Mouse (Mus musculus): ENCODE results near the gene Nlgn1.

Nlgn1 gene

DNA sequence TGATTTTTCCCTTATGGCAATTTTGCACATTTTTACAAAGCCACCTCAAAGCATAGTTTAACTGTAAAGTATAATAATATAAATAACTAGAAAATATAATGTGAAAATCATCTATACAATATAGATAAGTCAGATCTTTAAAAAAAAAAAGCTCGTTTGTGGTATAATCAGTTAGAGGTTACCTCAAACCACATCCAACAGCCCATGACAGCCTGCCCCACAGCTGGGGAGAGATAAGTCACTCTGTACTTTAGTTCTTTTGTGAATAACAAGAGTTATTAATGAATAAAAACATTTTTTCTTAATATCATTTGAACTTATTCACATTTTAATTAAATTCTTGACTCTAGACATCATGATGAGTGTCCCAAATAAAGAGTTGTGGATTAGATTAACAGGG lies 130.8 kb downstream of the Nlgn1 start:
- no peak for DNase-seq (ENCODE audit: low spot score in 2 of 2)

DNA sequence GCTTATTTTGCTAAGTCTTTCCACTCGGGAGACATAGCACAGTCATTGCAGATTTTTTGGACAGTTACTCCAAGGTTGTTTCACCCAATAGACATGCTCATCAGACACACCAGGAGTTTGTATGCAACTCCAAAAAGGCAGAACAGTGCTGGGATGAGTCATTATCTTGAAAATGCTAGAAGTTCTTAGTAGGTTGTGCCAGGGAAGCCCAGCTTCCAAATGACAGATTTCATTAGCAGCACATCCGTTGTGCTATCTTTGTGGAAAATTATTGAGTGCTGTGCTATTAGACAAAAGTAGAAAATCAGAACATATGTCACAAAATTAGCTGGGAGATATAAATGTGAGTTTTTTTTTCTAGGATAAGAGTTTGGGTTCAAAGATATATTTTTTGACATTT lies 137.3 kb downstream of the Nlgn1 start:
- DNase-seq (ENCODE audit: low spot score in 2 of 2) = no peak

DNA sequence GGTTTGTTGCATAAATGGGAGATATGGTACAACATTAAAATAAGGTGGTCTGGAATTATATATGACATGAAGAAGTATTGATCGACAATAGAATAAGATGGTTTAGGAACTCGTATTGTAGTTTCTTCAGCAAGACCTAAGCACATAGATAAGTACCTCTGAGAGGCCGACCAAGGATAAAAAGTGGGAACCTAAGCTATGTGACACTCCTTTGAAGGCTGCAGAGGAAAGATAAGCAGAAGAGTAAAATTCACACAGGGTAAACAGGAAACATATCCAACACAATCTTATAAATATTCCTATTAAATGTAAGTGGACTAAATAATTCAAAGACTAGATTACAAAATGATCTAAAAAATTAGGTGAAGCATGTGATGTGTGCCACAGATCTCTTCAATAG lies 151.2 kb downstream of the Nlgn1 start:
- DNase-seq (ENCODE audit: low spot score in 2 of 2) = no peak

DNA sequence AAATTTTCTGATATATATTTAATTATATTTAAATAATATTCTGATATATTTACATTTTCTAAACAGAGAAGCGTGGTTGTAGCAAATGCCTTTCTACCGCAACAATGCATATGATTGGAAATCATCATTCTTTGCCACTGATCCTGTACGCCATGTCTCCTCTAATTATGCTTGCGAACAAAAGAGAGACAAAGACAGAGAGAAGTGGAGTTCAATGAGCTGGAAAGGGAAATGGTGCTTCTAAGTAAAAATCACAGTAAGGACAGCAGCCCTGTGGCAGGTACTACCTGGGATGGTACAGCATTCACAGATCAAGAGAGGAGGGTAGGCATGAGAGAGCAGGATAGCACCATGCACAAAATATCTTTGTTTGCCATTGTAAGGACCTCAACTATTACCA lies 156.9 kb downstream of the Nlgn1 start:
- DNase-seq (ENCODE audit: low spot score in 2 of 2) = no peak

DNA sequence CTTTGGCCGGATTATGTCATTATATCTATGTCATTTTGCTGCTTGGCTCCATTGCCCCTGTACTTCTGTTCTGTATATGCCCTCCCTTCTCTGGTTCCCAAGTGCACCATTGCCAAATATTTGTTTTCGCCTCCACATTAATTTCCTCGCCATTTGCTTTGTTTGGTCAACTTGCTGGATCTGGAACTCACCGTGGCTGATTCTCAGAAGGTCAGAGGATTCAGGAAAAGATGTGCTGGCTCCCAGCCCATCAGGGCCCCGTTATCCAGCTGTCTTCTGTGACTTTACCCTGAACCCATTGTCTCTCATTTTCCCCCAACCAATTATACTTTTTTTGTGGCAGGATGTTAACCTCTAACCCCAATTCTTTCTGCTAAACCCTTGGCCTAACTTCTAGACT lies 158.0 kb downstream of the Nlgn1 start:
- no peak for DNase-seq (ENCODE audit: low spot score in 2 of 2)

DNA sequence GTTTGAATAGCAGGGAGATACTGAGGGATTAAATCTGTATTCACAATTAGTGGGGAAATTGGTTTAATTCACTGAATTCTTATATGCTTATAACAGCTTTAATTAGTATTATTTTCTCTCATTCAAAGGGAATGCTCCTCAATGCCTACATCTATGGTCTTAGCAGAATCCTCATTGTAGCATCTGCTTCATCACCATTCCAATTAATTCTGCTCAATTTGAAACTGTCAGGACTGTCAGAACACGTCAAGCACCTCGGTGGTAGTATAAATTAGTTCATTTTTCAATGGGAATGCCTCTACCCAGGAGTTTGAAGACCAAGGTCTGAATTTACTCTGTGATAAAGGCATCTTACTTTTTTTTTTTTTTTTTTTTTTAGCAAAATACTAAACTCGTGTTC lies 158.6 kb downstream of the Nlgn1 start:
- no peak for DNase-seq (ENCODE audit: low spot score in 2 of 2)

DNA sequence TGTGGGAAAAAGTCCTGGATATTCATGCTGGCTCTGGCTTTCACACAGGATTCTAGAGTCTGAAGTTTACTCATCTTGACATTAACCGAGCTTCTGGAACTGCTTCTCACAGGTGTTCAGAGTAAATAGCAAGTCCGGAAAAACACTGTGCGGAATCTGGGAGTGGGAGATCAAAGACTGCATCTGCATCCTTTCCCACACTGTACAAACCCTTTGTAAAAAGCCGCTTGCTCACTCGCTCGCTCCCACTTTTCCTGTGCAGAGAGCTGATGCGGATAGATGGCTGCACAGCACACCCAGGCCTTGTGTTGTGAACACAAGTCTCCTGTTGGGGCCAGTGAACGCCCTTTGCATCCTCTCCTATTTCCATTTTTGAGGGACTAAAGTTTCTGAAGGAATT lies 165.5 kb downstream of the Nlgn1 start:
- DNase-seq (ENCODE audit: low spot score in 2 of 2) = no peak

DNA sequence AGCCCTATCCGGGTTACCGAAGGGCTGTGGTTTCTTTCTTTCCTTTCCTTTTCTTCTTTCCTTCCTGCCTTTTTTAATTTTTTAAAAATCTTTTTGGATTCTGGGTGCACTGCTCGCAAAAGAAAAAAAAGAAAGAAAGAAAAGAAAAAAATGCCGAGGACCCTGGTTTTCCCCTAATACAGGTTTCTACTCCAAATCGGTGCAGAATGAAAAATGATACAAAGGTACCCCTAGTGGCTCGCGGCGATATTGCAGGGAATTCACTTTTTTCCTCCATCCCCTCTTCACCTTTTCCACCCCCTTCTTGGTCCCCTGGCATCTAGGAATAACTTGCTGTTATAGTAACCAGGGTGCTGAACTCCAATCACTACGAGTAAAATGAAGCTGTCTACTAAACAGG lies 178.5 kb downstream of the Nlgn1 start:
- DNase-seq (ENCODE audit: low spot score in 2 of 2) = no peak

DNA sequence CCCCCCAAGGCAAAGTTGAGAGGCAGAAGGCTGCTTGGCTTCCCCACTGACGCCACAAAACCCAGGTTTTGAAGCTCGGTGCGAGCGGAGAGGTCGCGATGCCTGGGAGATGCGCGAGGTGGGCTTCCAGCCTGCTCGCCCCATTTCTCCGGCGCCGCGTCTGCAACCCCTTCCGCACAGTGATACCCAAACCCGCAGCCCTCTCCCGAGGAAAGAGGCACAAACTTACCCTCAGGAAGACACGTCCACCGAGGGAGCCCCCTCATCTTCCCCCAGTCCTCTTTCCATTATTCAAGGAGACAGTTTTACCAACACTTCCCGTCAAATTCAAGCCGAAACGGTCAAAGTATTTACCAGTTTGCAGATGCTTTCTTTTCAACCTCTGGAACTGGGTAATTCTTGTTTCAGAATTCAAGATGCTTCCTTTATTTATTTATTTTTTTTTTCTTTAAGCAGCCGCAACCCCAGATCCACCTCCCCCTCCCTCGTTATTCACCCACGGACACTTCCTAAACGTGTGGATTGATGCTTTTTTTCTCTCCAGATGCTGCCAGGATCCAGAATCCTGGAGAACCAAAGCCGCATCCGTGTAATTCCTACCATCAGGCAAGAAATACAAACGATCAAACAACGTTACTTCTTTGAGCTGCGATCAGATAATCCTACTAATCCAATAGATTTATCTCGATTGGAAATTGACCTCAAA lies 179.1 kb downstream of the Nlgn1 start:
- no peak for DNase-seq (ENCODE audit: low spot score in 2 of 2)

DNA sequence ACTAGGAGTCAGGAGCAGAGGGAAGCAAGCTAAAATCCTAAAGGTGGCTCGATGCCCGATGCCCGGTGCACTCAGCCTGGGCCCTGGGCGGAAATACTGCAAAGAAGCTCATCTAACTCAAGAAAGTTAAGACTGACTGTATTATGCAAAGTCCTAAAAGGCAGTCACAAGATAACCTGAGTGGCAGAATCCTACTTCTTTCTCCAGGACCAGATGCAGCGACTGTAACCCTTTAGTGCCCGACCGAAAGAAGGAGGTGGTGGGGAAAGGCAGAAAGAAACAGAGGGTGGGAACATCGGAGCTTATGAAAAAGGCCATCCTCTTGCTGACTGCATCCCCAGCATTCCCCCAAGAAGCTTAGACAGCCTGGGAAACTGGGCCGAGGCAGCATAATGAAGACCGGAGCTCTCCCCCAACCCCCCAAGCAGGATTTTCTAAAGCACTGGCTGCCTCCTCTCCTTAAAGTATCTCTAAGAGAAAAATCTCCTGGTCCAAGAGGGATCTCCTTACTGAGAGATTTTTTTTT lies 179.7 kb downstream of the Nlgn1 start:
- DNase-seq (ENCODE audit: low spot score in 2 of 2) = no peak

DNA sequence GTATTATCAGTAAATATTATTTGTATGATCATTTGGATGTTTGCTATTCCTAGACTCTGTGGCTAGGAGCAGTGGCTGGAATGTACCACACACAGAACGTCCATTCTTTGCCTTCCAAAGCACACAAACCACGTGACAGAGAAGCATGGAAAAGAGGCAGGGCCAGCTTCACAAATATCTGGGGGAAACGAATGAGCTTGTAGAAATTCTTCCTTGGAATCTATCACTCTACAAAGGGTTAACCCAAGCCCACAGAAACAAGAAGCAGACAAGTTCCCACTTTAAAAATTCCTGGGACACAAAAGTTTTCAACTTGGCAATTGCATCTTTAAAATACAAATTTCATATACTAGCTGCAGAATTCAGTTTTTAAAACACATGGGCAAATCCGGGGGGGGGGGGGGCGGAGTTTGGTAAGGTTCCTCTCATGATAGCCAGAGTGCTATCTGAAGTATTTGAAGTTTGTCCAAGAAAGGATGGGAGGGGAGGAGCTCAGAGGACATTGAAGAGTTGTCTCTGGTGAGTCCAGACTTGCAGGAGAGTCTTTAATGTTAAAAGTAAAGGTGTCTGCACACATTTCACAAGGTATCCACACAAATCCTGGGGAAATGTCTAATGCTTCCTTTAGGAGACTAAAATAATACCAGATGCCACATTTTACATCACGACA lies 180.8 kb downstream of the Nlgn1 start:
- DNase-seq (ENCODE audit: low spot score in 2 of 2) = no peak

DNA sequence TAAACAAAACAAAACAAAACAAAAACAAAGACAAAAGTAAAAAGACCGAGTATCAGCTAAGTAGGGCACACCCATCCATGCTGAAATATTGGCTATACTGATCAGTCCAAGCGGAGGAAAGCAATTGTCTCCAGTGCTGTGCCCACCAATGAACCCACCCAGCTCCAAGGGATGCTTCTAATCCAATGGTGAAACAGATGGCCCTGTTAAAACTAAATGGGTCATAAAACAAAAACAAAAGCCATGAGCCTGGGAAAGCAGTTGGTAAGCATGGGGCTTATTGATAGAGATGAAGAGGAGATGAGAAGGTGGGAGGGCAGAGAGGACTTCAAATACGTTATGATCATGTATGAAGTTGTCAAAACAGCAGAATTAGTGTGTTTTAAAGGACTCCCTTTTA lies 186.1 kb downstream of the Nlgn1 start:
- no peak for DNase-seq (ENCODE audit: low spot score in 2 of 2)

DNA sequence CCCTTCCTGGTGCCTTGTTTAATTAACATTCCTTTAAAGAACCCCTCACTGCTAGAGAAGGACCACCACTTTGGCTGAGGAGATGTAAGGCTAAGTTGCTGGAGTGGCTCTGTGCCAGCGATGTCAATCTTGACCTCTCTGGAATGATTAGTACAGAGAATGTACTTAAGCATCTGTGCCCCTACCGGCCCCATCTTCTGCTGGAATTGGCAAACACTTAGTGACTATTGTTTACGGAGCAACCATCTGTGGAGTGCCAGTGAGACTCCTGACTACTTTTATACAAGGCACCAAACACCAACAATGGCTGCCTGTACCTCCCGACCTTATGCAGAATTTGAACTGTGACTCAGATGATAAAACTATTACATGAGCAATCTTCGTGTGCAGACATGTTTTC lies 186.8 kb downstream of the Nlgn1 start:
- DNase-seq (ENCODE audit: low spot score in 2 of 2) = no peak

DNA sequence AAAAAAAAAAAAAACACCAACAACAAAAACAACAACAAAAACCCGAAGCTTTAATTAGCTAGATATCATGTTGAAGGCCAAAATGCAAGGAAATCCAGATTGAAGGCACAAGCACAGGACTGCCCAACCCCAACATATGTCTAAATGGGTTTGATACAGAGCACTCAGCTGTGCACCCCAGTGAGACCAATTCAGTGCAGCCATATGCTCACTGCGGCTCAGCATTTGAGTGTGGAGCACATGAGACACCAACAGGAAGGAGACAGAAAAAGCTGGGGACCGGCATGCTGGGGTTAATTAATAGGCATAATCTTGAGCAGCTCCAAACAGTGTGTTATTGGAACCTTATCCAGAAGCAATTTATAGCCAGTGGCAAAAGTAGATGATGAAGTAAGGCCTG lies 190.7 kb downstream of the Nlgn1 start:
- no peak for DNase-seq (ENCODE audit: low spot score in 2 of 2)

DNA sequence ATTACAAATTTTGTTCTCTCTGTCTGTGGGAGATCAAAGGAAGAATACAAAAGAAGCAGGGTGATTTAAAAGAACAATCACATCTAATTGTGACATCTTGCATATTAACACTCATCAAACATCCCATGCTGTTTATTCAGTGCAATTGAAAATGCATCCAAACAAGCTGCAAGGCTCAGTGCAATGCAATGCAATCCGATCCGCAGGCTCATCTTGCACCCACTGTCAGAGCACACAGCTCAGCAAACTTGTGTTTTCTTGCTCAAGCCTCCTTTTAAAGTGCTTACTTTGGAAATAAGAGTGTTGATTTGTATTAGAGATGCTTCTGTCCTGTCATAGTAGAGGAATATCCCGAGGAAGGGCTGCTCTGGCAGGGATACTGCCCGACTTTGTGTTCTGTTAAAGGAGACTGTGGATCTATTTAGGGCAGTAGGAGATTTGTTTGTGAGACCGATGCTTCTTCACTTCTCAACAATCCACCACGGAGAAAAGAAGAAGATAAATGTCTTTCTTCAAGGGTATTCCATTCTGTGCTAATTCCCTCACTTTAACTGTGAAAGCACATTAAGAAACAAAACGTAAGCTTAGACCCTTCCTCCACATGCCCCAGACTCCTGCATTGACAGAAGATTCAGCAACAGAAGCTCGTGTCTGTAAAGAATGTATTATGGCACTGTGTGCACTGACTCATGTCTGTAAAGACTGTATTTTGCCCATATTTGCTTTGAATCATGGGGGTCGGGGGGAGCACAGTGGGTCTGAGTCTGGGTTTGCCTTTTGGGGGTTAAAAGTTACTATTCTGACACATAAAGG lies 197.2 kb downstream of the Nlgn1 start:
- DNase-seq (ENCODE audit: low spot score in 2 of 2) = no peak

DNA sequence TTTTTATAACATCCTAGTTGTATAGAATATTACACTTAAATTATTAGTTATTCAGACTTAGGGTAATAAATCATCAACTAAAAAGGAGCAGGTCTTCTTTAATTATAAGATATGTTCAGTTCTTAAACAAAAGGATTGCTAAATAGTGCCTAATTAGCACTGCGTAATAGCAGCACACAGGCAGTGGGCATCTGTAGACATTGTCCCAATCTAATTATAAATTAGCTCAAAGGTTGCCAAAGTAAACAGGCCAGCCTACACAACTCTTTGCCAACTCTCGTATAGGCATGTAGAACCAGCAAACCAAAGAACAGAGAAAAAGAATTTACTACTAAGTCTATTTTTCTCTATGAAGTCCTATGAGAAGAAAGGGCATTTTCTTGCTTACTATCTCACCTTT lies 201.3 kb downstream of the Nlgn1 start:
- DNase-seq (ENCODE audit: low spot score in 2 of 2) = no peak

DNA sequence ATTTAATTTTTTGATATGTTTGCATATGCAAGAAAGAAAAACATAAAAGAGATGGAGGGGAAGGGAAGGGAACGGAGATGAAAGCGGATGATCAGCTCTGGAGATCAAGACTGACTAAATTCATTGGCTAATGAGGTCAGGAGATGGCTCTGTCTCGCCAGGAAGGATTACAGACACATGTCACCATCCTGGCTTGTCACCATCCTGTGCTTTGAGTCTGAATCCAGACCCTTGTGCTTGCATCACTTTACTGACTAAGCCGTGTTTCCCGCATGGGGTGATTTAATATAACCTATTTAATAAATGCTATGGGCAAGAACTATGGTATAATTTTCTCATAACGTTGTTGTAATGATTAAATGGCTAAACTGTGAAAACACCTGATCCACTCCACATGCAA lies 202.8 kb downstream of the Nlgn1 start:
- DNase-seq (ENCODE audit: low spot score in 2 of 2) = no peak

DNA sequence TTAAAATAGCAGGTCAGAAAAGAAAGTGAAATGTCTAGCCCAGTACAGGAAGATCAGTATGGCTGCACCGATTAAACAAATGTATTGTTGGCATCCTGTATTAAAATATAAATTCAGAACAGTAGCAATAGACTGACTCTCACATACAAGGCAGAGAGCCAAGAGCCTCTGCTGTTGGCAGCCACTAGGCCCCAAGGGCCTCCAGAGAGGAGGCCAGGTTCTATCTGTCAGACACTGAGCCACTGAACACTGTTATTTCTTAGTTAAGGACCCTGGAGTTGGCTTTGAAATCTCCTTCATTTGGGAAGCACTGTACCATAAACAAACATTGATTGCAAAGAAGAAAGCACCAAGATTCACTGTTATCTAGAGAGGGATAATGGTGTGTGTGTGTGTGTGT lies 215.2 kb downstream of the Nlgn1 start:
- no peak for DNase-seq (ENCODE audit: low spot score in 2 of 2)

DNA sequence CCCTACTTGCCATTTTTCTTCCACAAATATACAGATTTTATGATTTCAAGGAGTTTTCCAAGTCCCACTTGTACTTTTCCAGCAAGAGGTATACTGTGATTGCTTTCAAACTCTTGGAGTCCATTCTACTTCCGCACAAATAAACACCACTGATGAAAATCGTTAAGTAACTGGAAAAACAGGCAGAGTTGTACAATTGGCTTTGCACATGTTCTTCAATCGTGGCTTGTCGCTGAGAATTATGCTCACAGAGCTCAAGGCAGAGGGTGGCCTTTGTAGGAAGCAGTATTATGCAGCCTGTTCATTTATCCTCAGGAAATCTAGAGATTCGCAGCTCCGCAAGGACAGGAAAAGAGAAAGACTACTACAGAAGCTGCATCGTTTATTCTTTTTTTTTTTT lies 225.9 kb downstream of the Nlgn1 start:
- DNase-seq (ENCODE audit: low spot score in 2 of 2) = no peak

DNA sequence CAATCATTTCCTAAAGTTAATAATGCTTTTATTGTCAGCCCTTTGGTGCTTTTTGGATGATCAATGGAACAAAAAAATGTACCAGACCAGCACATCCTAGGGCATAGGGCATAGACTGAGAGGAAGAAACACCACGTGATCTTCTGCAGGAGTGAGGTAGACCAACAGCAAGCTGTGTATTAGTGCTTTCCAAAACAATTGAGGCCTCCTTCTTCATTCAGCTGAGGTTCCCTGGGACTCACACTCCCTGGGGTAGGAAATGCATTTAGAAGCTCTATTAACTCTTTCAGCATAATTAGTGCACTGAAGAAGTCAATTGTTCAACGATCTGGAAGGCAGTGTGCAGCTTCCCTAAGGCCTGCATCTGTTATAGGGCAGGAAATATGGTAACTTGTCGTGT lies 226.7 kb downstream of the Nlgn1 start:
- no peak for DNase-seq (ENCODE audit: low spot score in 2 of 2)

DNA sequence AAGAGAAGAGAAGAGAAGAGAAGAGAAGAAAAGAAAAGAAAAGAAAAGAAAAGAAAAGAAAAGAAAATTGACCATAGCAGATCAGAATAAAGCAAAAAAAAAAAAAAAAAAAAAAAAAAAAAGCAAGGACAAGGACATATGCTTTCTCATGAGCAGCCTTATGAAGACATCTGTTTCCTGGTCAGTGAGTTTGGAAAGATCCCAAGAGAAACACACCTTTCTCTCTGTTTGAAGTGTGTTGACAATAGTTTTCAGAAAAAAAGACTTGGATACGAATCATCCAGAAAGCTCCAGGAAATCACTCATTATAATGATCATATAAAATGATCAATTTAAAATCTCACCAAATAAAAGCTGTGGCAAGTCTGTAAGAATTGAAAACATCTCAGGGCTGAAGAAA lies 230.0 kb downstream of the Nlgn1 start:
- DNase-seq (ENCODE audit: low spot score in 2 of 2) = no peak

DNA sequence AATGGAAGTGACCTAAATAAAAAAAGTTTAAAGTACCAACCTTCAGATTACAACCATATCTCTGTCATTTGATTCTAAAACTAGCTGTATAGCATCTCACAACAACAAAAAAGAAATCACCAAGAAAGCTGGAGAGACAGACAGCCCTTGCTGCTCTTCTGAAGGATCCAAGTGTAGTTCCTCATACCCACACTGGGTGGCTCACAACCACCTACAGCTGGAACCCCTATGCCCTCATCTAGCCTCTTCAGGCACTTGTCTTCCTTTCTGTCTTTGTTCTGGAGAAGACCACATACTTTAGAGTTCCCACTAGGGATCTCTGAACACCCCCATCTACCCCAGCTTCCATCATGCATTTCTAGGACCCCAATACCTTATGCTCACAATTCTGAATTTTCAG lies 236.7 kb downstream of the Nlgn1 start:
- DNase-seq (ENCODE audit: low spot score in 2 of 2) = no peak

DNA sequence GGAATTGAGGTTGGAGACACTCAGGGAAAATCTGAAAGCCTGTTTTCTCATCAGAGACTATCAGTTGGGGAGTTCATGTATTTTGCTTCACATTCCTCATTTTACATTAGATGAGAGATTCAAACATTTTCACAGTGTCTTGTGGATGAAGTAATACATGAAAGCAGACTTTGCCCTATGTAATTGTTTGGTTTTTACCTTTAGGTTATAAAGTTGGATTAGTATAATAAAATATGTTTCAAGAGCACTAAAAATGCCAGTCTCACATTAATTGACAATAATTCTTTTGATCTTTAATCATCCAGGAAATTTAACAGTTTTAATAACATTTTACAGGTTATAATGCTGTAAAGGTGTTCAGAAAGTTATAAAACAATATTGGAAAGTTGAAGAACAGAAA lies 262.9 kb downstream of the Nlgn1 start:
- DNase-seq (ENCODE audit: low spot score in 2 of 2) = no peak
